Mouse (Mus musculus): ENCODE results near the gene Clcn5.

Gene Clcn5

DNA sequence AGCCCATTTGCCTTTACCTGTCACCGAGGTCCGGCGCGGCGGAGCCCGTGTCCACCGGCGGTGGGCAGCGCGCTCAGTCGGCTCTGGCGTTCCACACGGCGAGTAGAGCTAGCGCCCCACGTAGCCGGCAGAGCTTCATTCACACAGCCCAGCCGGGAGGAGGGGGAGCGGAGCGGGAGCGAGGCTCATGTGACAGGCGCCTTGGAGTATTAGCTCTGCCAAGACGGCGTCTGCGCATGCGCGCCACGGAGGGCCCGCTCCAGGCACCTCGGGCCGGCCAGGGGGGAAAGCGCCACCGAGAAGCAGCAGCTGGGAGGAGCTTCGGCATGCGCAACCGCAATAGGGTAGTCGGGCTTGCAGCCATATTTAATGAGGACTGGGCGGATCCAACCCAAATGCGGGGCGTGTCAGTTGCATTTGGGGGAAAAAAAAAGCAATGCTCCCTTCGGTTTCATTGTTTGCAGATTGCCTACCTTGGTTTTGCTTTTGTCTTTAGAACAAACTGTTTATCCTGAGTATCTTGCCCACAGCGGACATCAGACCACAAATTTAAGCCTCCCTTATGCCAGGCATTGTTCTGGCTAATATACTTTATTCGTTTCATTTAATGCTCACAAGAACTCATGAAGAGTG lies at the start of gene Clcn5:
Clcn5 (minus strand) TSS at position 270 of the 633 bp plus-strand sequence.
- peak; percentile 93 for DNase-seq (ENCODE audit: low read depth, low spot score)

GRCm38 (mm10) chrX:7325455-7325854 lies 6.3 kb upstream of the Clcn5 start:
- peak; percentile 27 for DNase-seq (ENCODE audit: low read depth, low spot score)

- peak; percentile 32 for DNase-seq (ENCODE audit: low read depth, low spot score)
Observed at GRCm38 (mm10) chrX:7322288-7322687, 3.1 kb upstream of the Clcn5 start.

GRCm38 (mm10) chrX:7320571-7320970 lies 1.4 kb upstream of the Clcn5 start:
- peak; percentile 33 for DNase-seq (ENCODE audit: low read depth, low spot score)

DNA sequence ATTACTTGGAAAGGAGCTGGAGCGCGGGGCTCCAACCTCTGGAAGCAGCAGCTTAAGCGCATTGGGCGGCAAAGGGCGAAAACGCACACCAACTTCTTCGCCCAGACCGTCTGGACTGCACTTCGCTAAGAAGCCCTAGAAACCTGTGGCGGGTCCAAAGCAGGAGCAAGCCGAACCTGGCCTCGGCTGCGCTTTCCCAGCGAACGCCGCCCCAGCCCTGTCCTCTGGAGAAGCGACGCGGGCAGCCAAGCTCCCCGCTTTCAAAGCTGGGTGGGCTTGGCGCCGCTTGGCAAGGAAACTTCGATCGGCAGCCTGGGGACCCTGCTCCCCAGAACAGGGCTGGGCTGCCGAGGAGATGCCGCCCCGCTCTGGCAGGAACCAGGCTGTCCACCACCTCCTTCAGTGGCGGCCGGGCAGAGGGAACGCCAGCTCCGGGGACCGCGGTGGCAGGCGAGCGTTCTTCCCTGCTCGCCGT lies 570 bp downstream of the Clcn5 start:
- DNase-seq (ENCODE audit: low read depth, low spot score): peak; percentile 30

DNA sequence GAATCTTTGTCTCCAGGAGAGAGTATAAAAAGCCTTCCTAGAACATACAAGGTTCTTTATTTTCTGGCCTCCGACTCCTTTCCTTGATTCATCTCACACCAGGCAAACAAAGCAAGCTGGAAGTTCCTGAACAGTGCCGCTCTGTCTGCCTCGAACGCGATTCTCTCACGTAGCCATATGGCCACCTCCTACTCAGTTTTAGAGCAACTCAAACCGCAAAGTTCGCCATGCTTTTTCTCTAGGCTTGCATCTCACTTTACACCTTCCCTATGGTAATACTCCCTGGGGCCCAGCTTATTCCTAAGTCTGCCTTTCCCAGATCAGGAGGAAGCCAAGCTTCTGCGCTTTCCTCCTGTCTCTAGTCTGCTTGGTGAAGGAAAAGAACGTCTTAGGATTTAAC lies 4.0 kb downstream of the Clcn5 start:
- DNase-seq (ENCODE audit: low read depth, low spot score): no peak

GRCm38 (mm10) chrX:7314645-7315044 lies 4.5 kb downstream of the Clcn5 start:
- no peak for DNase-seq (ENCODE audit: low read depth, low spot score)

GRCm38 (mm10) chrX:7308242-7308641 lies 10.9 kb downstream of the Clcn5 start:
- no peak for DNase-seq (ENCODE audit: low read depth, low spot score)

- peak; percentile 85 for DNase-seq (ENCODE audit: low read depth, low spot score)
Observed at GRCm38 (mm10) chrX:7306861-7307260, 12.3 kb downstream of the Clcn5 start.

GRCm38 (mm10) chrX:7292981-7293380 lies 26.2 kb downstream of the Clcn5 start:
- DNase-seq (ENCODE audit: low read depth, low spot score): no peak

DNA sequence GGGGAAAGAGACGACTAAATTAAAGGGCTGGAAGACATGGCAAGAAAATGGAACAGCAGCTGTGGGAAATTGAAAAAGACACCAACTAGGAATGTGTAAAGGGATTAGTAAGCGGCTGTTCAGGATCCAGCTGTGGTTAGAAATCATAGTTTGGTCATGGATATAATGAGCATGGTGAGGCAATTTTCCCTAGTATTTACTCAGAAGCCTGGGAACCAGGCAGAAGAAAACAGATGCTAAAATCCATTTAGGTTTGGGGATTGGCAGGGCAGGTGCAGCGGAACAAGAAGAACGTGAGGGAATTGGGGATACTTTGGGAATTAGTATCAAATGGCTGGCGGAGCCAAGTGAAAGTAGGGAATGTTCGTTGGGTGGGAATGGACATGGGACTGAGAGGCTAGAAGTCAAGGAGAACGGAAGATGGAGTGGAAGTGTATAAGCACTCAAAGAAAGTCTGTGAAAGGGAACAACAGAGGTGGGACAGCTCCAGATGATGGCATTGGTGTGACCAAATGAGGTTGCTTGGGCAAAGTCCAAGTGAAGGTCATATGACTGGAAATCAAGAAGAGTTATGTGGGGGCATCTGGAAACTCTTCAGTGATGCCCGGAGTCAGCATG lies 26.9 kb downstream of the Clcn5 start:
- DNase-seq (ENCODE audit: low read depth, low spot score): no peak

- peak; percentile 3 for DNase-seq (ENCODE audit: low read depth, low spot score)
Observed at GRCm38 (mm10) chrX:7288976-7289375, 30.2 kb downstream of the Clcn5 start.

DNA sequence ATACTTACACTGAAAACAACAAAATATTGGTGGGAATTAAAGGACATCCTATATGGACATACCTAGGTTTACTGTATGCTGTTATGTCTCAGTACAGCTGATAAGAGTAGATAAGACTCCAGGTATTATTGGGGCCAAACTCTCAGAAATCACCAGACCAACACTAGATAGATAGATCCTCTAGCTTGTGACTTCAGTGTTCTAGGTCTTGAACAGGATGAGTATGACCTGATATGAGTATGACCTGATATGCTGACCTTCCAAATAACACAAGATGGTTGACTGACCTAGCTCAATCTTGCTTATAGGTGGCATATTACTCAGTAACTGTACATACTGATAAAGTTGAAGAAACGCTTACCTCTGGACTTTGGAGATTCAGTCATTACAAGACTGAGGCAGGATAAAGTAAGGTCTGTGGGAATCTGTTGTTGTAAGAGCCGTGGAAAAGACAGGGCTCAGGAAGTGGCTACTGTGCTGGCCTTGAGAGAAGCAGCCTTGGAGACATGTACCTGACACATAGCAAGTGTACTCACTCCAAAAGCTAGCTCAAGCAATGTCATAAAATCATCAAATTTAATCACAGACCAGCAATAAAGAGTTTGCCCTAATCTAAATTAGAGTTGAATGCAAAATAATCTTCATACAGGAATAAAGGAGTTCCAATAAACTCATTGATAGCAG lies 32.0 kb downstream of the Clcn5 start:
- no peak for DNase-seq (ENCODE audit: low read depth, low spot score)

GRCm38 (mm10) chrX:7282636-7283035 lies 36.5 kb downstream of the Clcn5 start:
- DNase-seq (ENCODE audit: low read depth, low spot score): no peak

- no peak for DNase-seq (ENCODE audit: low read depth, low spot score)
Observed at GRCm38 (mm10) chrX:7279722-7280121, 39.4 kb downstream of the Clcn5 start.

- DNase-seq (ENCODE audit: low read depth, low spot score): no peak
Observed at GRCm38 (mm10) chrX:7276564-7276963, 42.6 kb downstream of the Clcn5 start.

DNA sequence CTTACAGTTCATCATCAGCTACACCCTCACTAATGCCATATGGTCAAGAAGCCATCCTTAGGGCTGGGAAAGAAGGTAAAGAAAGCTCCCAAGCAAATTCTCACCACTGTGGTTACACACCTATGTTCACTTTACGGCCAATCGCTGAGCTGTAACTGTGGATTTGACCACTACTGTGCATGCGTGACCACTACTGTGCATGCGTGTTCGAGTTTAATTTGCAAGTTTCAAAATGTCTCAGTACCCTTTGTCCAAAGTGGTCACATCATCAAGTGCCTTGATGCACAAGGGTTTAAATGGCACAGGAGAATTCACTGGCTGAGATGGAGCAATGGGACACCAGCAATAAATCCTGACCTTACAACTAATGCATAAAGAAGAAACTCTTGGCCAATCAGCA lies 58.0 kb downstream of the Clcn5 start:
- DNase-seq (ENCODE audit: low read depth, low spot score): no peak

DNA sequence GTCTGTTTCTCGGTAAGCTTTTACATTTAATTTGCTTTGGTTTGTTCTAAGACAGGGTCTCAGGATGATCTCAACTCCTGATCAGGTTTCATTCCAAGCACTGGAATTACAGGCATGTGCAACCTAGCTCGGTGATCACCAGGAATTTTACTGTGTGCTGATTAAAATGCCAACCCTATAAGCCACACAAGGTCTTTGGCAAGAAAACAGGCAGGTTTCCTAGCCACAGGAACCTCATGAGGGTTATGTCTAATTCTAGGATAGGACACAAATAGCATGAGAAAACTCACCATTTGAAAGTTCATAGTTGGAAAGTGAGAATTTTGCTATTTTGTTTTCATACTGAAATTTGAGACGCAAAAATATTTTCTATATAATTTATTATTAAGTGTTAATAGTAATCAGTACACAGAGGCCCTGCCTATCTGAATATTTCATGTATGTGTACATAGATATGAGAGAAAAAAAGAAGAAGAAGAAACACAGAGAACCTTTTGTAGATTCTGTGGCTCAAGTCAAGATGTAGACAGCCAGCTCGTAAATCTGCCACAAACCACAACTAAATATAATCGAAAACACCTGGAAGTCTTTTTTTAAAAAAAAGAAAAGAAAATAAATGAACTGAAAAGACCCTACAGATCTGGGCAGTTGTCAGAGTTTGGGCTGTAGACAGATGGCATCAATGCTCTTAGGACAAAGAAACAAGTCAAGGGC lies 58.6 kb downstream of the Clcn5 start:
- DNase-seq (ENCODE audit: low read depth, low spot score): no peak

DNA sequence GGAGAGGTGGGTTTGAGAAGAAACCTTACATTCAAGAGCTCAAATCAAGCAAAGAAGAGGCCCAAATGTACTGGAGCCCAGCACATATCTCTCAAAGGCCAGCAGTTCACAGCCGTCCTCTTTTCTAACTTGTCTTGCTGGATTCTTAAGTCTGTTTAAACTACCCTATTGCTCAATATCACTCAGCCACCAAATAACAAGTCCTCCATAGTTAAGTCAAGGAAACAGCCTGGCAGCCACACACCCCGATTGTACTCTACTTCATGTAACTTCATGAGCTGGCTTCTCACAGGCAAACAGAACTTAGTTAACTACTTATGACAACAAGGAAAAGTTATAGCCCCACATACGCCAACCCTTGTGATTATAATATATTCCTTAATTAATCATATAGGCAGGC lies 59.4 kb downstream of the Clcn5 start:
- no peak for DNase-seq (ENCODE audit: low read depth, low spot score)

DNA sequence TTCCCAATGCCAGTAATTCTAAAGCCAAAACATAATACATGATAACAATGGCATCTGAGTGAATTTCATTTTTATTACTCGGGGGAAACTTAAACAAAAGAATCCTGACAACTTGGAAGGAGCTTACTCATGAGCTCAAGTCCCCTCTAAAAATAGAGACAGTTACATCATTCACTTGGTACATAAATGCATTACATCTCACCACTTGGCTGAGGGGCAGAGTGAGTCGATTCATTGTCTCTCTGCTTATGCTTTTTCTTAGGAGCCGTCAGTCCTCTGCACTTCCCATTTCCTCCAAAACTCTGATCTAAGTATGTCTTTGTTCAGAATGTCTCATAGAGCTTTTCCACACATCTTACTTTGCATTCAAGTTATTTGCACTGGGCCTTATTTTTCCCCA lies 63.1 kb downstream of the Clcn5 start:
- DNase-seq (ENCODE audit: low read depth, low spot score): no peak

- DNase-seq (ENCODE audit: low read depth, low spot score): no peak
Observed at GRCm38 (mm10) chrX:7204099-7204498, 115.1 kb downstream of the Clcn5 start.

GRCm38 (mm10) chrX:7203535-7203934 lies 115.6 kb downstream of the Clcn5 start:
- DNase-seq (ENCODE audit: low read depth, low spot score): no peak
